Mouse (Mus musculus): Measurements from ENCODE around the gene Uchl1. TPM values are rescaled to one million over a fixed set of nuclear protein-coding genes. Genes with fewer than 3 reads are reported as not detected.

The Uchl1 gene
- polyA plus RNA-seq, 1 experiment: 8.0 TPM

DNA sequence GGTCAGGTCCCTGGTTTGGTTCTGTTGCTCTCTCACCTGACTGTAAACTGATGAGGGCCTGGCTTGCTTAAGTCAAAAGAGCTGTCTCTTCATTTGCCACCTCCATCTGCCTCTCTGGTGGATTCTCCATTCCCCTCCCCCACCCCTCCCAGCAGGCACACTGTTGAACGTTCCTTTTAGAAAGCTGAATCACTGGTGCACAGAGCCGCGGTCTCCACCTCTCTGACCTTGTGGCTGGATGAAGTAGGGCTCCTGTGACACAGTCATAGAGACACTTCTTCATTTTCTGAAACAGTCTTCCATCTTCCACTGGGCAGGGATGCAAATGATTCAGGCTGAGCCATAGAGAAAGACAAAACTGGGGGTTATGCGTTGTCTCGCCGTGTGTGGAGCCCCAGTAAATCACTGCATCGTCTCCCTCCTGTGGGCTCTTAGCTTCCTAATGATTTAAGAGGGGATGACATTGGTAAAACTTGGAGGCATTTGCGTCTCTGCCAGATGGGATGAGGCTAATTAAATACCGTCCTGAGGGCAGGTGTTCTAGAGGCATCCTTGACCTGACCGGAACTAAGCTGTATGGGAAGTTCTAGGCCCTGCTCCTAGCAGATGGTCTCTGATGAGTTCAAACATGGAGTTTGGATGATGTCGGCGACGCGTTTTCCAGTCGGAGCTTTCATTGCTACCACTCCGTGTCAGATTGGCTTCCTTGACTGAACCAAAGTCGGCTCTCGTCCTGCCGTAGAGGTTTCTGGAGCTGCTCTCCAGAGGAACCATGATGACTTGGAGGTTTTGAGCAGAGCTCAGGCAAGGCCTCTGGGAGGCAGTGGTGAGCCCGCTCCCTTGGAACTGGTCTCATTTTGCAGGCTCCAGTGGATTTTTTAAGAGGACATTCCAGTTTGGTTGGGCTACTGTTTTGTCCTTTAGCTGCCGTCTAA lies 1.8 kb downstream of the Uchl1 start:
- no peak for DNase-seq
- WGBS: 81% methylated on average over 21 of the region's 21 CpGs
- TF ChIP-seq CTCF (IDR thresholded peaks at IDR 0.05; ENCODE audit: insufficient read depth, low read length) (0 out of 2 replicates have a peak, but pooled peaks have one; percentile 4), POLR2A (IDR thresholded peaks at IDR 0.05; ENCODE audit: borderline replicate concordance, extremely low read depth, low read depth, low read length) (no peak)
- Histone ChIP-seq H3K4me3 (replicated peaks; ENCODE audit: extremely low read depth, low read depth, low read length) (no peak overlapping the region), H3K4me1 (ENCODE audit: control insufficient read depth, insufficient read depth, low read length) (no peaks in the 10 kb centered on the region; the same call in 1 of the 2 replicates)

- Histone ChIP-seq H3K4me3 (replicated peaks; ENCODE audit: extremely low read depth, low read depth, low read length) (no peak overlapping the region), H3K4me1 (ENCODE audit: control insufficient read depth, insufficient read depth, low read length) (no peaks in the 10 kb centered on the region; the same call in 1 of the 2 replicates)
- no peak for DNase-seq
- TF ChIP-seq CTCF (IDR thresholded peaks at IDR 0.05; ENCODE audit: insufficient read depth, low read length): no peak
- TF ChIP-seq POLR2A (IDR thresholded peaks at IDR 0.05; ENCODE audit: borderline replicate concordance, extremely low read depth, low read depth, low read length): no peak
- WGBS: 59% methylated on average over 10 of the region's 10 CpGs
Observed at GRCm38 (mm10) chr5:66679222-66679621, 3.3 kb downstream of the Uchl1 start.

DNA sequence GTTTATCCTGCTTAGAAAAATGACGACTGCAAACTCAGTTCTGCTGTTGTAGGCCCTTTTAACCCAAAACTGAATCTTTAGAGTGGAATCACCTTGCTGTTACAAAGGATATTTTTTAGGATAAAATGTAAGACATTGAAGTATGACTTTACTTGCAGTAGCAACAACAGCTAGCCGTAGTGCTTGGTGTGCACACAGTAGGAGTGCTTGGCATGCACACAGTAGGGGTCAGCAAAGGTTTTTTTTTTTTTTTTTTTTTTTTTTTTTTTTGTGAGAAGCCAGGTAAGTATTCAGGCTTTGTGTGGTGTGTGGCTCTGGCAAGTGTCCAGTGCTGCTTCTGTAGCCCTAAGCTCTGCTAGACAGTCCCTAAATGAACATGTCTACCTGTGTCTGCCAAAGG lies 10.0 kb downstream of the Uchl1 start:
- Histone ChIP-seq H3K4me3 (replicated peaks; ENCODE audit: extremely low read depth, low read depth, low read length) (no peak overlapping the region), H3K4me1 (ENCODE audit: control insufficient read depth, insufficient read depth, low read length) (no peaks in the 10 kb centered on the region)
- no peak for DNase-seq
- 79% methylated on average over 2 of the region's 2 CpGs for WGBS
- TF ChIP-seq CTCF (IDR thresholded peaks at IDR 0.05; ENCODE audit: insufficient read depth, low read length) (no peak), POLR2A (IDR thresholded peaks at IDR 0.05; ENCODE audit: borderline replicate concordance, extremely low read depth, low read depth, low read length) (no peak)

- 88% methylated on average over 13 of the region's 13 CpGs for WGBS
- H3K4me1 ChIP-seq (ENCODE audit: control insufficient read depth, insufficient read depth, low read length): no peaks in the 10 kb centered on the region
- no peak overlapping the region for H3K4me3 ChIP-seq (replicated peaks; ENCODE audit: extremely low read depth, low read depth, low read length)
- TF ChIP-seq CTCF (IDR thresholded peaks at IDR 0.05; ENCODE audit: insufficient read depth, low read length) (no peak), POLR2A (IDR thresholded peaks at IDR 0.05; ENCODE audit: borderline replicate concordance, extremely low read depth, low read depth, low read length) (no peak)
- DNase-seq: no peak
Observed at GRCm38 (mm10) chr5:66686863-66687262, 11.0 kb downstream of the Uchl1 start.

DNA sequence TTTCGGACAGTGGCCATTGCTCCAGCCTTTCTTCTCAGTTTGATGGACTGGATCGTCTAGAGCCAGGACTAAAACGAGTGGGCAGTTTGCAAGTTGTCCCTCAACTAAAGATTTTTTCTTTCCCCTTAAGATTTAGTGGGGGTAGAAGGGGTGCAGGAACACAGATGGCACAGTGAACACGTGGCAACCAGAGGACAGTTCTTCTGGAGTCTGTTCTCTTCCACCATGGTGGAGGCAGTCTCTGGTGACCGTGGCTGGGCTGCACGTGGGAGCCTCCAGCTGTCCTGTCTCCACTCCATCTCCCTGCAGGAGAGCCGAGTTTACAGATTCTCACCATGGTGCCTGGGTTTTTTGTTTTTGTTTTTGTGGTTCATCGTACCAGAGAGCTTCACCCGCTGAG lies 11.8 kb downstream of the Uchl1 start:
- no peak for TF ChIP-seq CTCF (IDR thresholded peaks at IDR 0.05; ENCODE audit: insufficient read depth, low read length)
- Histone ChIP-seq H3K4me3 (replicated peaks; ENCODE audit: extremely low read depth, low read depth, low read length) (no peak overlapping the region), H3K4me1 (ENCODE audit: control insufficient read depth, insufficient read depth, low read length) (no peaks in the 10 kb centered on the region)
- 78% methylated on average over 9 of the region's 9 CpGs for WGBS
- DNase-seq: no peak

DNA sequence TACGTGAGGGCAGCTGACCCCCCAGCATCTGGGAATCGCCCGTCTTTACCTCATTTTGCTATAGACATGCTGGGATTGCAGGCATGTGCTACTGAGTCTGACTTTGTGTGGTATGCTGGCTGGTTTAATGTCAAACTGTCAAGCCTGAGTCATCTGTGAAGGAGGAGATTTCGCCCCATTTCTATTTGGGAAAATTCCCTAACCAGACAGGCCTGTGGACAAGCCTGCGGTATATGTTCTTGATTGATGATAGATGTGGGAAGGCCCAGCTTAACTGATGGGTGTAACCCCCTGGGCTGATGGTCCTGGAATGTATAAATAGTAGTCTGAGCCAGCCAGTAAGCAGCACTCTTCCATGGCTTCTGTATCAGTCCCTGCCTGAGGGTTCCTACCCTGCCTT lies 12.4 kb downstream of the Uchl1 start:
- 93% methylated on average over 5 of the region's 5 CpGs for WGBS
- no peaks in the 10 kb centered on the region for H3K4me1 ChIP-seq (ENCODE audit: control insufficient read depth, insufficient read depth, low read length)
- DNase-seq: no peak
- H3K4me3 ChIP-seq (replicated peaks; ENCODE audit: extremely low read depth, low read depth, low read length): no peak overlapping the region
- TF ChIP-seq POLR2A (IDR thresholded peaks at IDR 0.05; ENCODE audit: borderline replicate concordance, extremely low read depth, low read depth, low read length) (no peak), CTCF (IDR thresholded peaks at IDR 0.05; ENCODE audit: insufficient read depth, low read length) (no peak)

GRCm38 (mm10) chr5:66689796-66690195 lies 13.9 kb downstream of the Uchl1 start:
- TF ChIP-seq CTCF (IDR thresholded peaks at IDR 0.05; ENCODE audit: insufficient read depth, low read length) (no peak), POLR2A (IDR thresholded peaks at IDR 0.05; ENCODE audit: borderline replicate concordance, extremely low read depth, low read depth, low read length) (0 out of 2 replicates have a peak, but pooled peaks have one; percentile 27)
- WGBS: 75% methylated on average over 9 of the region's 9 CpGs
- no peak for DNase-seq

DNA sequence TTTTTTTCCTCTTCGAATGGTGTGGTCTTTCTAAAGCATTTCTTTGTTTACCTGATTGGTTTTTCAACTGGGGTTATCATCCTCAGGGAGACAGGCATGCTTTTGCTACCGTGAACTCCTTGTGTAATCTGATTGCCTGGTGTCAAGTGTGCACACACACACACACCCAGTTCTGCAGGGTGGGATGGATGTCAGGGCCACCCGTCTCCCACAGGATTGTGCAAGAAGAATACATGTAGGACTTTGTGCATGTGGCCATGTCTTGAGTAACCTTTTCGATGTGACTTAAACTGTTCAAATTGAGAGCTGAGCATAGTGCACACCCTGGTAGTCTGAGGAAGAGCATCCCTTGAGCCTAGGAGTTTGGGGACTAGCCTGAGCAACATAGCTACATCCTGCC lies 17.3 kb downstream of the Uchl1 start:
- H3K4me1 ChIP-seq (ENCODE audit: control insufficient read depth, insufficient read depth, low read length): no peaks in the 10 kb centered on the region
- TF ChIP-seq POLR2A (IDR thresholded peaks at IDR 0.05; ENCODE audit: borderline replicate concordance, extremely low read depth, low read depth, low read length) (no peak), CTCF (IDR thresholded peaks at IDR 0.05; ENCODE audit: insufficient read depth, low read length) (no peak)
- no peak overlapping the region for H3K4me3 ChIP-seq (replicated peaks; ENCODE audit: extremely low read depth, low read depth, low read length)
- WGBS: 70% methylated on average over 4 of the region's 4 CpGs
- DNase-seq: no peak

More at GRCm38 (mm10) chr5:66689796-66690195, 13.9 kb downstream of the Uchl1 start:
- peak overlapping the region; percentile 55 for H3K4me3 ChIP-seq (replicated peaks; ENCODE audit: extremely low read depth, low read depth, low read length)
- no peaks in the 10 kb centered on the region for H3K4me1 ChIP-seq (ENCODE audit: control insufficient read depth, insufficient read depth, low read length)

- DNase-seq: no peak
- no peak for TF ChIP-seq POLR2A (IDR thresholded peaks at IDR 0.05; ENCODE audit: borderline replicate concordance, extremely low read depth, low read depth, low read length)
- TF ChIP-seq CTCF (IDR thresholded peaks at IDR 0.05; ENCODE audit: insufficient read depth, low read length): peak; percentile 46; the same call in 1 of the 2 replicates
- Histone ChIP-seq H3K4me3 (replicated peaks; ENCODE audit: extremely low read depth, low read depth, low read length) (no peak overlapping the region), H3K4me1 (ENCODE audit: control insufficient read depth, insufficient read depth, low read length) (0 out of 2 replicates have a peak, but pooled peaks cover 3% of the 10 kb centered on the region)
Observed at GRCm38 (mm10) chr5:66697119-66697518, 21.2 kb downstream of the Uchl1 start.

DNA sequence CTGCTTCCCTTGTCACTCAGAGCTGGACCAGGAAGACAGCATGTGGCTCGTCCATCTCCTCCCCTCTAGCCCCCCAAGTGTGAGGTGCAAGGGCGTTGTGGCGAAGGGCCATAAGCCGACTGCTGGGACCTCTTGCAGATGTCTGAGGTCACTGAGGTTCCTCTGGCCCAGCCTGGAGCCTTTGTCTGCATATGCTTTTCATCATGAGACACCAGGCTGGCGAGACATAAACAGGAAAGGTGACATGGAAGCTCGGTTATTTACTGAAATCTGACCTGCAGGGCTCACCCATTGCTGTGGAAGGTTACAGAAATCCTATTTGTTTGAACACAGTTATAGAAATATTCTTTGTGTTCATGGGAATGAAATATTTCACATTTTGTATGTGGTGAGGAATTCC lies 24.0 kb downstream of the Uchl1 start:
- no peak for DNase-seq
- Histone ChIP-seq H3K4me3 (replicated peaks; ENCODE audit: extremely low read depth, low read depth, low read length) (no peak overlapping the region), H3K4me1 (ENCODE audit: control insufficient read depth, insufficient read depth, low read length) (peaks cover 3% of the 10 kb centered on the region; the same call in 1 of the 2 replicates)
- WGBS: 41% methylated on average over 6 of the region's 6 CpGs
- TF ChIP-seq CTCF (IDR thresholded peaks at IDR 0.05; ENCODE audit: insufficient read depth, low read length): no peak
- TF ChIP-seq POLR2A (IDR thresholded peaks at IDR 0.05; ENCODE audit: borderline replicate concordance, extremely low read depth, low read depth, low read length): no peak

Data from lung, adult 2 months (tissue).